ENCODE assay signal across 19 mouse cellular contexts in the genomic region with DNA sequence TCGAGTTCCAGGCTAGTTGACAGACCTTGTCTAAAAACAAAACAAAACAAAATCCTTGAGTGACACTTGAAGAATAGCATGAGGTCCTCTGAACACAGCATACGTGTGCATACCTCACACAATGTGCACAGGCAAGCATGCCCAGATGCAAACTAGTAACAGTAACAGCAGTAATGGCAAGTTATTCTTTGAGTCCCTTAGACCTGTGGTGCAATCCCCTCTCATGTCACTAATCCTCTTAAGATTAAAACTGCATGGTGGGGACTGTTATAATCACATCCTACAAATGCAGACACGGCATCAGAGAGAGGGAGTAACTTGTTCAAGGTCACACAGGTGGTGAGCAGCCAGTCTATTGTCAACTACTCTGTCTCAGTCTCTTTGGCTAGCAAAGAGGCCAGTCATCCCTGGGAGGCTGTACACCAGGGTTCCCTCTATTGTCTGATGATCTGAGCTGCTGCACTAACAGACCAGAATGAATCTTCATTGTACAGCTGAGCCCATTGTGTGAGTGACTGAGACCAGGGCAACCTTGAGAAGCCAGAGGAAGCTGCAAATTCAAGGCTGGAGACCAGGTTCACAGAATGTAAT.
DNase-seq lines count a peak whose midpoint lies in the region; ATAC-seq and TF ChIP-seq lines count a peak whose summit lies in the region.
"Had no signal": no experiment of that assay in that cellular context is flagged by ENCODE, and none has a peak within 500 bp of the region (broad histone marks: within the 10 kb centered on the region; RNA-seq: fewer than 3 reads in every experiment).

No protein-coding gene starts in this region.

- H3K4me2 ChIP-seq in forebrain, embryonic 14.5 days (ENCODE audit: low read length) = no peak overlapping the region
- H3K4me2 ChIP-seq in forebrain, embryonic 16.5 days (ENCODE audit: low read length) = no peak overlapping the region
- no peak overlapping the region for H3K4me2 ChIP-seq in midbrain, embryonic 16.5 days (ENCODE audit: low read length)
- no peak overlapping the region for H3K4me2 ChIP-seq in intestine, postnatal 0 days (replicated peaks; ENCODE audit: low read depth)
- H3K4me2 ChIP-seq: heart, embryonic 12.5 days had no signal

- peak; percentile 23 for DNase-seq in forebrain, embryonic 14.5 days (ENCODE audit: low spot score)
- peak; percentile 36 for DNase-seq in retina, adult 2 months (ENCODE audit: low read depth, low spot score)
- no peak for DNase-seq in retina, embryonic 14.5 days (ENCODE audit: low spot score)
- DNase-seq in ovary, postnatal 36 days (ENCODE audit: low spot score) = no peak
- DNase-seq: adrenal gland, adult 2 months; adrenal gland, postnatal 25 days; cerebellum, adult 2 months; cerebellum, postnatal 10 days; forebrain, postnatal 0 days; gastrocnemius, adult 2 months; gastrocnemius, postnatal 25 days had no signal

- no peaks in the 10 kb centered on the region for H3K27me3 ChIP-seq in forebrain, embryonic 14.5 days (replicated peaks; ENCODE audit: control insufficient read depth, insufficient read depth, low read length)
- H3K27me3 ChIP-seq in forebrain, embryonic 16.5 days (replicated peaks; ENCODE audit: control insufficient read depth, insufficient read depth, low read length) = no peaks in the 10 kb centered on the region
- H3K27me3 ChIP-seq in midbrain, embryonic 16.5 days (ENCODE audit: control insufficient read depth, insufficient read depth, low read depth, low read length) = no peaks in the 10 kb centered on the region
- no peaks in the 10 kb centered on the region for H3K27me3 ChIP-seq in intestine, postnatal 0 days (replicated peaks; ENCODE audit: control insufficient read depth, insufficient read depth, low read length)
- H3K27me3 ChIP-seq: heart, embryonic 12.5 days; Patski had no signal

- H3K4me3 ChIP-seq in forebrain, embryonic 14.5 days (ENCODE audit: low read depth, low read length) = no peak overlapping the region
- no peak overlapping the region for H3K4me3 ChIP-seq in forebrain, embryonic 16.5 days (replicated peaks; ENCODE audit: low read length)
- H3K4me3 ChIP-seq in midbrain, embryonic 16.5 days (ENCODE audit: low read depth, low read length) = no peak overlapping the region
- no peak overlapping the region for H3K4me3 ChIP-seq in intestine, postnatal 0 days (ENCODE audit: low read depth, low read length)
- H3K4me3 ChIP-seq: embryonic facial prominence, embryonic 10.5 days; gastrocnemius, adult 2 months; heart, embryonic 12.5 days; hindbrain, embryonic 10.5 days had no signal

- no peaks in the 10 kb centered on the region for H3K36me3 ChIP-seq in forebrain, embryonic 14.5 days (ENCODE audit: control insufficient read depth, insufficient read depth, low read length)
- H3K36me3 ChIP-seq in forebrain, embryonic 16.5 days (ENCODE audit: control insufficient read depth, insufficient read depth) = no peaks in the 10 kb centered on the region
- no peaks in the 10 kb centered on the region for H3K36me3 ChIP-seq in midbrain, embryonic 16.5 days (ENCODE audit: control insufficient read depth, insufficient read depth, low read length)
- H3K36me3 ChIP-seq in intestine, postnatal 0 days (ENCODE audit: control insufficient read depth, insufficient read depth) = no peaks in the 10 kb centered on the region
- H3K36me3 ChIP-seq: embryonic facial prominence, embryonic 10.5 days; heart, embryonic 12.5 days; hindbrain, embryonic 10.5 days had no signal

- no peak overlapping the region for H3K9ac ChIP-seq in forebrain, embryonic 14.5 days (ENCODE audit: low read length)
- H3K9ac ChIP-seq in forebrain, embryonic 16.5 days (replicated peaks; ENCODE audit: low read depth, low read length) = no peak overlapping the region
- H3K9ac ChIP-seq in midbrain, embryonic 16.5 days (ENCODE audit: low read depth, low read length) = no peak overlapping the region
- H3K9ac ChIP-seq in intestine, postnatal 0 days (ENCODE audit: low read depth, low read length) = no peak overlapping the region
- H3K9ac ChIP-seq: forebrain, postnatal 0 days; heart, embryonic 12.5 days had no signal

- no peak for TF ChIP-seq CTCF in intestine, postnatal 0 days (IDR thresholded peaks at IDR 0.05; ENCODE audit: low read depth)

- peaks cover 2% of the 10 kb centered on the region; the same call in 1 of the 2 replicates for H3K4me1 ChIP-seq in forebrain, embryonic 14.5 days (ENCODE audit: control insufficient read depth, insufficient read depth, low read length)
- H3K4me1 ChIP-seq in forebrain, embryonic 16.5 days (replicated peaks; ENCODE audit: control insufficient read depth, insufficient read depth, low read length) = peaks cover under 1% of the 10 kb centered on the region; the same call in 1 of the 2 replicates
- peaks cover under 1% of the 10 kb centered on the region; the same call in 1 of the 2 replicates for H3K4me1 ChIP-seq in midbrain, embryonic 16.5 days (ENCODE audit: control insufficient read depth, insufficient read depth, low read length)
- no peaks in the 10 kb centered on the region for H3K4me1 ChIP-seq in intestine, postnatal 0 days (replicated peaks; ENCODE audit: control insufficient read depth, insufficient read depth, low read length)
- H3K4me1 ChIP-seq: embryonic facial prominence, embryonic 10.5 days had no signal

- no peak overlapping the region for H3K27ac ChIP-seq in forebrain, embryonic 14.5 days (ENCODE audit: low read depth, low read length)
- H3K27ac ChIP-seq in forebrain, embryonic 16.5 days (ENCODE audit: low read length) = no peak overlapping the region
- no peak overlapping the region for H3K27ac ChIP-seq in midbrain, embryonic 16.5 days (ENCODE audit: low read length)
- no peak overlapping the region for H3K27ac ChIP-seq in intestine, postnatal 0 days (ENCODE audit: low read depth, low read length)
- H3K27ac ChIP-seq: embryonic facial prominence, embryonic 10.5 days; gastrocnemius, adult 2 months; hindbrain, embryonic 10.5 days had no signal

- H3K9me3 ChIP-seq in forebrain, embryonic 14.5 days (replicated peaks; ENCODE audit: control insufficient read depth, low read length) = no peaks in the 10 kb centered on the region
- no peaks in the 10 kb centered on the region for H3K9me3 ChIP-seq in forebrain, embryonic 16.5 days (ENCODE audit: control insufficient read depth, low read length)
- no peaks in the 10 kb centered on the region for H3K9me3 ChIP-seq in midbrain, embryonic 16.5 days (replicated peaks; ENCODE audit: control insufficient read depth, low read length, poor library complexity, severe bottlenecking)
- no peaks in the 10 kb centered on the region for H3K9me3 ChIP-seq in intestine, postnatal 0 days (ENCODE audit: control insufficient read depth)

- 45% methylated on average over 3 of the region's 3 CpGs for WGBS in forebrain, embryonic 14.5 days
- WGBS in forebrain, embryonic 16.5 days = 36% methylated on average over 3 of the region's 3 CpGs
- 19% methylated on average over 3 of the region's 3 CpGs for WGBS in midbrain, embryonic 16.5 days
- 74% methylated on average over 3 of the region's 3 CpGs for WGBS in intestine, postnatal 0 days

- ATAC-seq in forebrain, embryonic 14.5 days = no peak
- ATAC-seq in forebrain, embryonic 16.5 days = no peak
- ATAC-seq in midbrain, embryonic 16.5 days = peak; percentile 51; the same call in 1 of the 2 replicates
- ATAC-seq in intestine, postnatal 0 days = no peak
- ATAC-seq: forebrain, postnatal 0 days; hindbrain, embryonic 16.5 days; Patski had no signal

Comparison
In these comparisons a context has a peak if more than half of its experiments do, and no peak if none do; other contexts are left out.
1. DNase-seq: peak in forebrain, embryonic 14.5 days (single experiment) and retina, adult 2 months (single experiment); none in retina, embryonic 14.5 days (single experiment) and ovary, postnatal 36 days (single experiment).